Mouse (Mus musculus) liver, embryonic 12.5 days (tissue): ENCODE data around the gene Rbbp6. TPM values are rescaled to one million over a fixed set of nuclear protein-coding genes. Genes with fewer than 3 reads are reported as not detected.

Experiments
- ATAC-seq: fragments of 200-750 bp; cut with Nextera tagmentation; 2 replicates; pipeline ENCODE4 v1.8.0; 2017; ENCODE audit warnings: moderate number of reproducible peaks, mild to moderate bottlenecking, moderate library complexity
- H3K27ac ChIP-seq: fragments of 300-500 bp; sonication (generic); 2 replicates; pipeline ENCODE4 v1.5.1; 2016; ENCODE audit warnings: mild to moderate bottlenecking
- H3K27me3 ChIP-seq: fragments of 300-500 bp; sonication (generic); replicated peaks from 2 replicates; pipeline ENCODE4 v1.6.1; 2016; ENCODE audit warnings: mild to moderate bottlenecking, moderate library complexity
- H3K36me3 ChIP-seq: fragments of 300-500 bp; sonication (generic); 2 replicates; pipeline ENCODE4 v1.6.1; 2016; ENCODE audit warnings: mild to moderate bottlenecking, moderate library complexity
- H3K4me1 ChIP-seq: fragments of 300-500 bp; sonication (generic); 2 replicates; pipeline ENCODE4 v1.6.1; 2016
- H3K4me2 ChIP-seq: fragments of 300-500 bp; sonication (generic); 2 replicates; pipeline ENCODE4 v1.6.1; 2016; ENCODE audit warnings: mild to moderate bottlenecking, moderate library complexity
- H3K4me3 ChIP-seq: fragments of 300-500 bp; sonication (generic); 2 replicates; pipeline ENCODE4 v1.5.1; 2016; ENCODE audit warnings: mild to moderate bottlenecking, moderate library complexity
- H3K9ac ChIP-seq: fragments of 300-500 bp; sonication (generic); 2 replicates; pipeline ENCODE4 v1.6.1; 2016; ENCODE audit warnings: mild to moderate bottlenecking, moderate library complexity
- H3K9me3 ChIP-seq: fragments of 300-500 bp; sonication (generic); replicated peaks from 2 replicates; pipeline ENCODE4 v1.6.1; 2016; ENCODE audit warnings: mild to moderate bottlenecking, moderate library complexity
- WGBS: fragments of 180-500 bp; shearing (Covaris S2); methylation state at CpG from one replicate; pipeline ENCODE4 v1.1.7; 2016; ENCODE audit not compliant: insufficient replicate concordance; 5-methylcytosine and 5-hydroxymethylcytosine counted together
- polyA plus RNA-seq: library from polyadenylated mRNA; unstranded; fragments of >200 nt; fragmentation: Nextera tagmentation; extraction: Ambion mirVana; gene quantifications from 2 replicates; pipeline ENCODE4 v1.2.1, GENCODE M21; 2016

The Rbbp6 gene
- polyA plus RNA-seq = 15.8 and 17.6 TPM in 2 replicates

GRCm38 (mm10) chr7:122965386-122965785 lies at the start of gene Rbbp6:
Gene Rbbp6 (plus strand): TSS chr7:122965686.
- no peak within 1 kb of the TSS for H3K4me3 ChIP-seq
- H3K9me3 ChIP-seq = no peaks in the 10 kb centered on the region
- H3K4me2 ChIP-seq = no peak within 1 kb of the TSS
- H3K9ac ChIP-seq = no peak within 1 kb of the TSS
- no peak within 1 kb of the TSS for H3K27ac ChIP-seq
- WGBS = 63% methylated on average over 5 of the region's 5 CpGs
- ATAC-seq = no peak
- H3K27me3 ChIP-seq = no peaks in the 10 kb centered on the region
- H3K4me1 ChIP-seq = peaks cover 5% of the 10 kb centered on the region; the same call in 1 of the 2 replicates
- H3K36me3 ChIP-seq = no peaks in the 10 kb centered on the region

GRCm38 (mm10) chr7:122919728-122920582 lies 45.5 kb upstream of the Rbbp6 start:
- Histone ChIP-seq H3K27me3 (no peaks in the 10 kb centered on the region), H3K4me3 (no peak overlapping the region), H3K4me2 (no peak overlapping the region), H3K36me3 (no peaks in the 10 kb centered on the region), H3K9ac (no peak overlapping the region), H3K27ac (no peak overlapping the region), H3K4me1 (no peaks in the 10 kb centered on the region), H3K9me3 (no peaks in the 10 kb centered on the region)
- 27% methylated on average over 13 of the region's 13 CpGs for WGBS
- no peak for ATAC-seq

DNA sequence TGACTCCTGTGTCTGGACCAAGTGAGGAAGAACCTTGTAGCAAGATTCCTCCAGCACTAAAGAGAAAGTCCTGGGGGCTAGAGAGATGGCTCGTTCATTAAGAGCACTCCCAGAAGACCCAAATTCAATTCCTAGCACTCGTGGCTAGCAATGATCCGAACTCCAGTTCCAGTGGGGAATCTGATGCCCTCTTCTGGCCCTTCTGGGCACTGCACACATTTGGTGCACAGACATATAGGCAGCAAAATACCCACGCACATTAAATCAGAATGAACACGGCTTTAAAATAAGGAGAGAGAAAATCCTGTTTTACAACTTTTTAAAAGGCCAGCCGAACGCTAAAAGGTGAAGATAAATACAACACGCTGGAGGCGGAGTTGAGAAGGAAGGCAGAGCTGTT lies 43.9 kb upstream of the Rbbp6 start:
- no peak overlapping the region for H3K27ac ChIP-seq
- H3K27me3 ChIP-seq = no peaks in the 10 kb centered on the region
- H3K9ac ChIP-seq = no peak overlapping the region
- H3K36me3 ChIP-seq = no peaks in the 10 kb centered on the region
- no peak for ATAC-seq
- H3K4me2 ChIP-seq = no peak overlapping the region
- WGBS = 75% methylated on average over 9 of the region's 9 CpGs
- no peaks in the 10 kb centered on the region for H3K4me1 ChIP-seq
- H3K4me3 ChIP-seq = no peak overlapping the region
- no peaks in the 10 kb centered on the region for H3K9me3 ChIP-seq

- Histone ChIP-seq H3K9ac (no peak overlapping the region), H3K36me3 (no peaks in the 10 kb centered on the region), H3K27ac (no peak overlapping the region), H3K4me2 (no peak overlapping the region), H3K9me3 (no peaks in the 10 kb centered on the region), H3K4me3 (no peak overlapping the region), H3K4me1 (no peaks in the 10 kb centered on the region), H3K27me3 (no peaks in the 10 kb centered on the region)
- ATAC-seq = no peak
- WGBS = 34% methylated on average over 3 of the region's 3 CpGs
These were observed 41.2 kb upstream of the Rbbp6 start for GRCm38 (mm10) chr7:122924256-122924655.

- Histone ChIP-seq H3K4me3 (no peak overlapping the region), H3K4me1 (no peaks in the 10 kb centered on the region), H3K27me3 (no peaks in the 10 kb centered on the region), H3K9me3 (no peaks in the 10 kb centered on the region), H3K27ac (no peak overlapping the region), H3K9ac (no peak overlapping the region), H3K4me2 (no peak overlapping the region), H3K36me3 (no peaks in the 10 kb centered on the region)
- ATAC-seq = no peak
- 25% methylated on average over 3 of the region's 3 CpGs for WGBS
These were observed 35.0 kb upstream of the Rbbp6 start for GRCm38 (mm10) chr7:122930494-122930893.

DNA sequence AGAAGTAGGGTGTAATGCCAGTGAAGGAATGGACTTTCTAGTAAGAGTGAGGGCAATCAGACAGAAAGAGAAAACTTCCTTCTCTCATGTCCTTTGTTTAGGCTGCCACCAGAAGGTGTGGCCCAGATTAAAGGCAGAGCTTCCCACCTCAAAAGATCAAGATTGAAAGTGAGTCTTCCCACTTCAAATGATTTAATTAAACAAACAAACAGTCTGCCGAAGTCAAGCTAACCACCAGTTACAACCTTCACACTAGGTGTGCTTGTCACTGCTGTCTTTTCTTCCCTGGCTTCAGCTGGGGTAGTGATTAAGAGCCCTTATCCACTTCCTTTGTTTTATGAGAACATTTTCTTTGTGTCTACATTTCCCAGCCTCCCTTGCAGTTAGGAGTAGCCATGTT lies 33.3 kb upstream of the Rbbp6 start:
- H3K4me1 ChIP-seq = no peaks in the 10 kb centered on the region
- H3K27ac ChIP-seq = no peak overlapping the region
- no peak overlapping the region for H3K9ac ChIP-seq
- no peak overlapping the region for H3K4me3 ChIP-seq
- no peaks in the 10 kb centered on the region for H3K27me3 ChIP-seq
- no peaks in the 10 kb centered on the region for H3K36me3 ChIP-seq
- ATAC-seq = no peak
- no peaks in the 10 kb centered on the region for H3K9me3 ChIP-seq
- WGBS = 31% methylated on average over 1 of the region's 1 CpGs
- no peak overlapping the region for H3K4me2 ChIP-seq

GRCm38 (mm10) chr7:122936626-122937025 lies 28.9 kb upstream of the Rbbp6 start:
- H3K4me1 ChIP-seq = peaks cover 6% of the 10 kb centered on the region; the same call in 1 of the 2 replicates
- 0 out of 2 replicates have a peak, but pooled peaks cover 4% of the 10 kb centered on the region for H3K27me3 ChIP-seq
- H3K9me3 ChIP-seq = no peaks in the 10 kb centered on the region
- no peak overlapping the region for H3K27ac ChIP-seq
- H3K4me2 ChIP-seq = no peak overlapping the region
- no peak overlapping the region for H3K4me3 ChIP-seq
- H3K36me3 ChIP-seq = no peaks in the 10 kb centered on the region
- no peak overlapping the region for H3K9ac ChIP-seq
- ATAC-seq = no peak

- peaks cover 6% of the 10 kb centered on the region; the same call in 1 of the 2 replicates for H3K4me1 ChIP-seq
- H3K4me3 ChIP-seq = no peak overlapping the region
- no peak overlapping the region for H3K27ac ChIP-seq
- H3K9ac ChIP-seq = no peak overlapping the region
- H3K9me3 ChIP-seq = no peaks in the 10 kb centered on the region
- no peak for ATAC-seq
- no peaks in the 10 kb centered on the region for H3K36me3 ChIP-seq
- H3K27me3 ChIP-seq = 0 out of 2 replicates have a peak, but pooled peaks cover 4% of the 10 kb centered on the region
- WGBS = 79% methylated on average over 1 of the region's 1 CpGs
- no peak overlapping the region for H3K4me2 ChIP-seq
These were observed 27.3 kb upstream of the Rbbp6 start for GRCm38 (mm10) chr7:122938197-122938596.

- no peak for ATAC-seq
- WGBS = 35% methylated on average over 3 of the region's 3 CpGs
- Histone ChIP-seq H3K36me3 (no peaks in the 10 kb centered on the region), H3K27ac (no peak overlapping the region), H3K9me3 (no peaks in the 10 kb centered on the region), H3K4me2 (no peak overlapping the region), H3K4me3 (no peak overlapping the region), H3K27me3 (0 out of 2 replicates have a peak, but pooled peaks cover 4% of the 10 kb centered on the region), H3K9ac (no peak overlapping the region), H3K4me1 (peaks cover 6% of the 10 kb centered on the region; the same call in 1 of the 2 replicates)
These were observed 26.3 kb upstream of the Rbbp6 start for GRCm38 (mm10) chr7:122939181-122939580.

GRCm38 (mm10) chr7:122940371-122941075 lies 25.0 kb upstream of the Rbbp6 start:
- H3K9me3 ChIP-seq = no peaks in the 10 kb centered on the region
- WGBS = 6% methylated on average over 12 of the region's 12 CpGs
- ATAC-seq = no peak
- H3K27ac ChIP-seq = no peak overlapping the region
- H3K9ac ChIP-seq = no peak overlapping the region
- peak overlapping the region; percentile 49 for H3K4me2 ChIP-seq
- H3K36me3 ChIP-seq = no peaks in the 10 kb centered on the region
- H3K4me3 ChIP-seq = peak overlapping the region; percentile 18; the same call in 1 of the 2 replicates
- 0 out of 2 replicates have a peak, but pooled peaks cover 4% of the 10 kb centered on the region for H3K27me3 ChIP-seq
- H3K4me1 ChIP-seq = peaks cover 6% of the 10 kb centered on the region; the same call in 1 of the 2 replicates

DNA sequence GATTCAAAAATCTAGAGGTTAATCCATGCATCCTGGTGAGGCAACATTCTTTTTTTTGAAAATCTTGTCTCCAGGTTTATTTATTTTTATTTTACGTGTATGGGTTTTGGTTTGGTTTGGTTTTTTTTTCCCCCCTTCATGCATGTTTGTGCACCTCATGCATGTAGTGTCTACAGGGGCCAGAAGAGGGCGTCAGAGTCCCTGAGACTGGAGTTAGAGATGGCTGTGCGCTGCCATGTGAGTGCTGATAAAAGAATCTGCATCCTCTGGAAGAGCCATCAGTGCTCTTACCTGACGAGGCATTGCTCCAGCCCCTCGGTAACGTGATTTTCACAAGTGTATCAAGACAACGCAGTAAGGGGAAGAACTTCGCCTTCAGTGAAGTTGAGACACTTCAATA lies 23.4 kb upstream of the Rbbp6 start:
- no peak overlapping the region for H3K9ac ChIP-seq
- no peak overlapping the region for H3K27ac ChIP-seq
- H3K4me1 ChIP-seq = peaks cover 6% of the 10 kb centered on the region; the same call in 1 of the 2 replicates
- 0 out of 2 replicates have a peak, but pooled peaks cover 4% of the 10 kb centered on the region for H3K27me3 ChIP-seq
- H3K4me2 ChIP-seq = no peak overlapping the region
- H3K36me3 ChIP-seq = no peaks in the 10 kb centered on the region
- no peaks in the 10 kb centered on the region for H3K9me3 ChIP-seq
- no peak overlapping the region for H3K4me3 ChIP-seq
- WGBS = 73% methylated on average over 8 of the region's 8 CpGs
- no peak for ATAC-seq

DNA sequence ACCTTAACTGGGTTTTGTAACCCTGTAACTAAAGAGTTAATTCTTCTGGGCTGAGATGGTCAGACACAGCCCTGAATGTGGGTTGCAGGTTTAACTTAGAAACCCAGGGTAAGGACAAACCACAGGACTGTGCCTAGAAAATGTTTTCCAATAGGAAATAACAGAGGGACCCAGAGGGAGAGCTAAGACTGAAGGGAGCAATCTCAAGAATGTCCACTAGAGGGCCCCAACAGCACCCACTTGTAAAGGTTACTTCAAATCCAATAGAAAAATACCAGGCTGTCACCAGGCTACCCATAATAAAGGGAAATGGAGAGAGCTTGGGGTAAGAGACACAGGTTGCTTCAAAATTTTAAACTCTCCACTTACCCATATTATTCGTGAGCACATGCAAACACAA lies 20.3 kb upstream of the Rbbp6 start:
- WGBS = 7% methylated on average over 1 of the region's 1 CpGs
- Histone ChIP-seq H3K27me3 (0 out of 2 replicates have a peak, but pooled peaks cover 4% of the 10 kb centered on the region), H3K4me3 (no peak overlapping the region), H3K36me3 (no peaks in the 10 kb centered on the region), H3K9me3 (no peaks in the 10 kb centered on the region), H3K4me2 (no peak overlapping the region), H3K9ac (no peak overlapping the region), H3K27ac (no peak overlapping the region), H3K4me1 (peaks cover 6% of the 10 kb centered on the region; the same call in 1 of the 2 replicates)
- 0 out of 2 replicates have a peak, but pooled peaks have one; percentile 27 for ATAC-seq
